Mouse (Mus musculus): Measurements from ENCODE around the gene Apon. TPM values are rescaled to one million over a fixed set of nuclear protein-coding genes. Genes with fewer than 3 reads are reported as not detected.

The Apon gene
- polyA plus RNA-seq, 2 experiments: 0.30 to 0.72 TPM

GRCm38 (mm10) chr10:128227592-128227991 lies 26.3 kb upstream of the Apon start:
- no peak overlapping the region for H3K27ac ChIP-seq (replicated peaks; ENCODE audit: low read depth, low read length)
- no peak for TF ChIP-seq POLR2A (IDR thresholded peaks at IDR 0.05; ENCODE audit: borderline replicate concordance, extremely low read depth, insufficient read depth, insufficient read length)
- H3K9me3 ChIP-seq (ENCODE audit: control insufficient read depth, low read length): no peaks in the 10 kb centered on the region
- ATAC-seq (ENCODE audit: low FRiP score, low read depth): no peak
- H3K4me2 ChIP-seq (replicated peaks; ENCODE audit: low read depth, low read length, severe bottlenecking): no peak overlapping the region
- H3K9ac ChIP-seq (ENCODE audit: low read depth, low read length, severe bottlenecking): no peak overlapping the region
- WGBS: 70% methylated on average over 9 of the region's 9 CpGs
- H3K4me1 ChIP-seq (ENCODE audit: control insufficient read depth, insufficient read depth, low read length): peaks cover 24% of the 10 kb centered on the region
- no peak for DNase-seq (ENCODE audit: low spot score)
- H3K27me3 ChIP-seq (ENCODE audit: control insufficient read depth, insufficient read depth, low read length): no peaks in the 10 kb centered on the region
- no peak overlapping the region for H3K4me3 ChIP-seq (replicated peaks; ENCODE audit: low read length)
- no peaks in the 10 kb centered on the region for H3K36me3 ChIP-seq (ENCODE audit: control insufficient read depth, insufficient read depth, low read length)

GRCm38 (mm10) chr10:128228009-128228408 lies 25.9 kb upstream of the Apon start:
- Histone ChIP-seq H3K4me3 (replicated peaks; ENCODE audit: low read length) (no peak overlapping the region), H3K9ac (ENCODE audit: low read depth, low read length, severe bottlenecking) (no peak overlapping the region), H3K9me3 (ENCODE audit: control insufficient read depth, low read length) (no peaks in the 10 kb centered on the region), H3K27ac (replicated peaks; ENCODE audit: low read depth, low read length) (no peak overlapping the region), H3K27me3 (ENCODE audit: control insufficient read depth, insufficient read depth, low read length) (no peaks in the 10 kb centered on the region), H3K4me1 (ENCODE audit: control insufficient read depth, insufficient read depth, low read length) (peaks cover 24% of the 10 kb centered on the region), H3K4me2 (replicated peaks; ENCODE audit: low read depth, low read length, severe bottlenecking) (no peak overlapping the region), H3K36me3 (ENCODE audit: control insufficient read depth, insufficient read depth, low read length) (no peaks in the 10 kb centered on the region)
- no peak for TF ChIP-seq POLR2A (IDR thresholded peaks at IDR 0.05; ENCODE audit: borderline replicate concordance, extremely low read depth, insufficient read depth, insufficient read length)
- 91% methylated on average over 8 of the region's 8 CpGs for WGBS
- no peak for ATAC-seq (ENCODE audit: low FRiP score, low read depth)
- no peak for DNase-seq (ENCODE audit: low spot score)

GRCm38 (mm10) chr10:128230582-128230981 lies 23.3 kb upstream of the Apon start:
- 62% methylated on average over 12 of the region's 12 CpGs for WGBS
- Histone ChIP-seq H3K4me1 (ENCODE audit: control insufficient read depth, insufficient read depth, low read length) (peaks cover 13% of the 10 kb centered on the region), H3K36me3 (ENCODE audit: control insufficient read depth, insufficient read depth, low read length) (no peaks in the 10 kb centered on the region), H3K4me3 (replicated peaks; ENCODE audit: low read length) (peak overlapping the region; percentile 74; the same call in 1 of the 2 replicates), H3K9me3 (ENCODE audit: control insufficient read depth, low read length) (no peaks in the 10 kb centered on the region), H3K9ac (ENCODE audit: low read depth, low read length, severe bottlenecking) (0 out of 2 replicates have a peak overlapping the region, but pooled peaks have one; percentile 81), H3K27me3 (ENCODE audit: control insufficient read depth, insufficient read depth, low read length) (no peaks in the 10 kb centered on the region), H3K4me2 (replicated peaks; ENCODE audit: low read depth, low read length, severe bottlenecking) (peak overlapping the region; percentile 77; the same call in 1 of the 2 replicates), H3K27ac (replicated peaks; ENCODE audit: low read depth, low read length) (0 out of 2 replicates have a peak overlapping the region, but pooled peaks have one; percentile 95)
- no peak for DNase-seq (ENCODE audit: low spot score)
- no peak for TF ChIP-seq POLR2A (IDR thresholded peaks at IDR 0.05; ENCODE audit: borderline replicate concordance, extremely low read depth, insufficient read depth, insufficient read length)
- no peak for ATAC-seq (ENCODE audit: low FRiP score, low read depth)

GRCm38 (mm10) chr10:128231146-128231545 lies 22.8 kb upstream of the Apon start:
- peak overlapping the region; percentile 95 for H3K27ac ChIP-seq (replicated peaks; ENCODE audit: low read depth, low read length)
- ATAC-seq (ENCODE audit: low FRiP score, low read depth) (no peak), DNase-seq (ENCODE audit: low spot score) (no peak)
- no peak for TF ChIP-seq POLR2A (IDR thresholded peaks at IDR 0.05; ENCODE audit: borderline replicate concordance, extremely low read depth, insufficient read depth, insufficient read length)
- peak overlapping the region; percentile 77 for H3K4me2 ChIP-seq (replicated peaks; ENCODE audit: low read depth, low read length, severe bottlenecking)
- no peaks in the 10 kb centered on the region for H3K36me3 ChIP-seq (ENCODE audit: control insufficient read depth, insufficient read depth, low read length)
- WGBS: 7% methylated on average over 5 of the region's 5 CpGs
- no peaks in the 10 kb centered on the region for H3K9me3 ChIP-seq (ENCODE audit: control insufficient read depth, low read length)
- H3K4me1 ChIP-seq (ENCODE audit: control insufficient read depth, insufficient read depth, low read length): peaks cover 13% of the 10 kb centered on the region
- peak overlapping the region; percentile 74 for H3K4me3 ChIP-seq (replicated peaks; ENCODE audit: low read length)
- H3K9ac ChIP-seq (ENCODE audit: low read depth, low read length, severe bottlenecking): peak overlapping the region; percentile 81; the same call in 1 of the 2 replicates
- no peaks in the 10 kb centered on the region for H3K27me3 ChIP-seq (ENCODE audit: control insufficient read depth, insufficient read depth, low read length)

- DNase-seq (ENCODE audit: low spot score): peak; percentile 80
- peak; percentile 93 for ATAC-seq (ENCODE audit: low FRiP score, low read depth)
- Histone ChIP-seq H3K27ac (replicated peaks; ENCODE audit: low read depth, low read length) (peak within 1 kb of the TSS; percentile 95), H3K27me3 (ENCODE audit: control insufficient read depth, insufficient read depth, low read length) (no peaks in the 10 kb centered on the region), H3K4me3 (replicated peaks; ENCODE audit: low read length) (peak within 1 kb of the TSS; percentile 74), H3K4me2 (replicated peaks; ENCODE audit: low read depth, low read length, severe bottlenecking) (peak within 1 kb of the TSS; percentile 77), H3K9ac (ENCODE audit: low read depth, low read length, severe bottlenecking) (peak within 1 kb of the TSS; percentile 81), H3K9me3 (ENCODE audit: control insufficient read depth, low read length) (no peaks in the 10 kb centered on the region), H3K36me3 (ENCODE audit: control insufficient read depth, insufficient read depth, low read length) (no peaks in the 10 kb centered on the region), H3K4me1 (ENCODE audit: control insufficient read depth, insufficient read depth, low read length) (peaks cover 13% of the 10 kb centered on the region)
- peak; percentile 85; the same call in 1 of the 2 replicates for TF ChIP-seq POLR2A (IDR thresholded peaks at IDR 0.05; ENCODE audit: borderline replicate concordance, extremely low read depth, insufficient read depth, insufficient read length)
- under 1% methylated on average over 49 of the region's 58 CpGs for WGBS
Observed at GRCm38 (mm10) chr10:128231697-128232419, 22.0 kb upstream of the Apon start, which contains the start of gene Timeless. Gene Timeless (plus strand): TSS chr10:128232065.
